Mouse (Mus musculus): ENCODE measurements at regions not wholly inside any gene's neighbourhood (a gene's known extent, or its start where the extent isn't known, plus 50 kb on each side); places are given as distances from the start of the nearest gene placed in this dataset.

DNA sequence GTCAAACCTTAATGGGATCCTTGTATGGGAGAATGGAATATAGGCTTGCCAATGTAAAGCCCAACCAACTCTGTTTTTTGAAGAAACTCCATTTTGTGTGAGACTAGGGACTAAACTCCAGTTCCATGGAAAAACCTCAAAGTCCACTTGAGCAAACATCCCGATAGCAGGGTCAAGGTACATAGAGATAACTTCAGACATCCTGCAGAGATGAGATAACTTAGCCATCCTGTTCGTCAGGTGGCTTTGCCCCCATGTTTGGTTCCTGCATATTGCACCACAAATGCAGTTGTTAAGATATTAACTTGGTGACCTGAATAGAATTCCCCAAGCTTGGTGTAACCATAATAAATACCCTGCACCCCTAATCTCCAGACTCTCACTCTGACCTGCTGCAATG lies 154.5 kb upstream of the Dab2 start:
- DNase-seq (ENCODE audit: low spot score in 2 of 2) = no peak

DNA sequence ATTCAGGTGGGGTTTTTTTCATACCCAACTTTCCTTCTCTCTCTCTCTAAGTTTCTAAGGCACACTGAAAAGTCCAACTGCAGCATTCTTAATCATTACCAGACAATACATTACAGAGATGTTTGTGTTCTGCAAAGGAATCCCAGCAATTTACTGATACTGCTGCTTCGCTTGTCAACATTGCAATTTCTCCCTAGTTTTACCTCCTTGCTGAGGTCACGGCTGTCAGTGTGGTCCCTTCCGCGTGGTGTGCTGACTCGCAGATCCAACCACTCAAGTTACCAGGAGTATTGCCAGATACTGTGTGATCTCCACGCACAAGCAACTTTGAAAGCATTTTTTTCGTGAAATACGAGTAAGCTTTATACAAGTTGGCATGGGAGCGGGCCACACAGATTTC lies 144.9 kb upstream of the Dab2 start:
- DNase-seq (ENCODE audit: low spot score in 2 of 2) = no peak

DNA sequence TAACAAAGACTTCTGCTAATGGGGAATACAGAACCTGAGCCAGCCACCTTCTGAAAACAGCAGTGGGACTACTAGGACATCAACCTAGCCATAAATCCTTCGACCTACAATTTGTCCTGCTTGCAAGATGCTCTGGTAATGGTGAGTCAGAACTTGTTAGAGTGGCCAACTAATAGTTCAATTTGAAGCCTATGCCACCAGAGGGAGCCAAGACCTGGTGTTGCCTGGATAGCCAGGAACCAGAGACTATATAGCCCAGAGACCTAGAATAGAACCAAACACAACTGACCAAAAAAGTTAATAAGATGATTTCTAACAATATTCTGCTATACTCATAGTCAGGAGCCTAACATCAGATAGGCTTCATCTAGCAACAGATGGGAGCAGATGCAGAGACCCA lies 119.3 kb upstream of the Dab2 start:
- DNase-seq (ENCODE audit: low spot score in 2 of 2) = no peak

DNA sequence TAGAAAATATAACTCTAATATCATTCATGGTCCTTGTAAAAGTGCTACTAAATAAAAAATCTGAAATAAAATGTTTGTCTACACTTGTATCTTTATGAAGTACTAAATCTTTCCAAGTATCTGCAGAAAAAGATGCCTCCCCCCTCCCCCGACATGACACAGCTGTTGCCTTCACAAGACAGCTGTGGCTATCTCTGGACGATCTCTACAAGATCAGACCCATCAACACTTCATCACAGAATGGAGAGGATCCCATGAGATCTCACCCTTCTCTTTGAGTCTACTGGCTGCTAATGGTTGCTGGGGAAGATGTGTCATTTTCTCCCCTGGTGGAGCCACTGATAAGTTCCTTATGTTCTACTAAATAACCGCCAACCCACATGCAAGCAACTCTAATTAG lies 116.0 kb upstream of the Dab2 start:
- no peak for DNase-seq (ENCODE audit: low spot score in 2 of 2)

DNA sequence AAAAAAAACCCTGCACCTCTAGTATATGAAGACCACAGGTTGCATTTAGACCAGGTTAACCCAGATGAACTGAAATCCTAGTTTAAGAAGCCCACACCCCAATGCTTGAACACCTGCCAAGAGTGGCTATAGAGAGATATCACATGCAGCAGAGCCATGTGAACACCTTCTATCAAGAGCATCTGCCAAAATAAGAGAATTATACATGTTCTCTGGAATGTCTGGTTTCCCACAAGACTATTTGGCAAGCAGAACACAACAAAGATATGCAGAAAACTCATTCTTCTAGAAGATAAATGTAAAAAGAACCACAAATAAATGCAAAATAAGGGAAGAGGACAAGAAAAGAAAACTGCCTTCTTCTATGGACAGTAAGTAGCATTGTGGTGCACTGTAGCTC lies 107.7 kb upstream of the Dab2 start:
- no peak for DNase-seq (ENCODE audit: low spot score in 2 of 2)

DNA sequence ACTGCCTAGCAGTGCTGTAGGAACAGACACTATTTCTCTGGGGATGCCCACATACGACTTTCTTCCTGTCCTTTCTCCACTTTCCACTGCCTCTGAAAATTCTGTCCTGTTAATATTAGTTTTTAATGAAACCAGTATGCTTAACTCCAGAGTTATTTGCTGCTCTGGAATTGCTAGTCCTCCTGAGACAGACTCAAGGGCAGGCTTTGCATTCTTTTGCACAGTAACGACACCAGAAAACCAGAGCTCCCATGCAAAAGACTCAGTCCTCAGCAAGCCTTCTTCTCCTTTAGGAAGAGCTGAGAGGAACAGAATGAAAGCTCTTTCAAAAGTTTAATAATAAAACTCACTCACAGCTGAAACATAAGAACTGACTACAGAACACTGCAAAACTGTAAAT lies 92.3 kb upstream of the Dab2 start:
- DNase-seq (ENCODE audit: low spot score in 2 of 2) = no peak

DNA sequence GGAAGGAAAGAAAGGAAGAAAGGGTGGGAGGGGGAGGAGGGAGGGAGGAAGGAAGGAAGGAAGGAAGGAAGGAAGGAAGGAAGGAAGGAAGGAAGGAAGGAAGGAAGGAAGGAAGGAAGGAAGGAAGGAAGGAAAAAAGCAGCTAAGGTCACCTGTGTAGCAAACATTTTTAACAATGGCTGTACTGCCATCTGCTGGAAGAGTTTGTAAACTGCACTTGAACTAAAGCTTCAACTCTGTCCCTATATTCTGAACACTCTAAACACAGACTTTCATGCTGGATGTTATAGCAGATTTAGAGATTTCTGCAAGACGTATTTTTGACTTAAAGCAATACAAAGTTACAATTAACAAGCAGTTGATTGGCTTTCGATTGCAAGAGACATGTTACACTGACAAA lies 90.3 kb upstream of the Dab2 start:
- DNase-seq (ENCODE audit: low spot score in 2 of 2) = peak; percentile 18 to 54

DNA sequence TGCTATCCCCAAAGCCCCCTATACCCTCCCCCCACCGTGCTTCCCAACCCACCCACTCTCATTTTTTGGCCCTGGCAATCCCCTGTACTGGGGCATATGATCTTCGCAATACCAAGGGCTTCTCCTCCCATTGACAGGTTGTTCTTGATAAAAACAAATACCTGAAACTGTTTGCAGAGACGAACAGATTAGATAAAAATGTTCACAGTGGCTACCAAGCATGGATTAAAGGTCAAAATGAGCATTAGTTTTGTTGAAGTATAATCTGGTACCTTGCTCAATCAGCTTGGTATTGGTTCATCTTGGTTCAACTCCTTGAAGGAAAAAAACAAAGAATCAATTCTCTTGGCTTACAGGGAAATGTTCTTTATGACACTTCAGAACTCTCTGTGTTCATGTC lies 81.5 kb upstream of the Dab2 start:
- no peak for DNase-seq (ENCODE audit: low spot score in 2 of 2)

DNA sequence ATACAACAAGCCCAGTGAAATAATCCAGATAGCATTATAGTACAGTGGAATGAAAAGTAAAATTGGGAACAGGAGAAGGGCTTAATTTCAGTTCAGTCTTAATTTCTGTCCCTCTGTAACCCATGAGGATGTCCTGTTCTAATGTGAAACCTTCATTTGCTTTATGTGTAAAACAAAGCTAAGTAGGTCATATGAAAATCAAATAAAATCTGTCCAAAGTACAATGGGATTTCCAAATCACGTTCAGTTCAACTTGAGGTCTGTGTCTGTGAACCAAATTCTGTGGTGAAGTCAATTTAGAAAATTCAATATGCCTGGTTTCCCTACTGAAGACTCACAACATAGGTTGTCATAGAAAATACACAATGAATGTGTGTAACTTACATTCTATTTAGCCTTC lies 74.4 kb upstream of the Dab2 start:
- DNase-seq (ENCODE audit: low spot score in 2 of 2) = no peak

DNA sequence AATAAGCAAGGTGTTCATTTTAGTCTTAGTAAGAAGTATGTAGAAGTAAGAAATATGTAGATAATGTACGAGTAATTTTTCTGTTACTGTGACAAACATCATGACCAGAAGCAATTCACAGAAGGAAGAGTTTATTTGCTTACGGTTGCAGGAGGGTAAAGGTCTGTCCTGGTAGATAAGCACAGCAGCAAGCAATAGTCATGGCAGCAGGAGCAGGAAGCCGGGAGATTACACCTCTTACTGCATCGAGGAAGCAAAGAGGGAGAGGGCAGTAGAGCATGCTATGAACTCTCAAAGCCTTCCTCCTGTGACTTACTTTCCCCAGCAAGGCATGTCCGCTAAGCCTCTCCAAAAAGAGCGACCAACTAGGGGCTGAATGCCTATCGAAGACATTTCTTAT lies 69.0 kb upstream of the Dab2 start:
- no peak for DNase-seq (ENCODE audit: low spot score in 2 of 2)

DNA sequence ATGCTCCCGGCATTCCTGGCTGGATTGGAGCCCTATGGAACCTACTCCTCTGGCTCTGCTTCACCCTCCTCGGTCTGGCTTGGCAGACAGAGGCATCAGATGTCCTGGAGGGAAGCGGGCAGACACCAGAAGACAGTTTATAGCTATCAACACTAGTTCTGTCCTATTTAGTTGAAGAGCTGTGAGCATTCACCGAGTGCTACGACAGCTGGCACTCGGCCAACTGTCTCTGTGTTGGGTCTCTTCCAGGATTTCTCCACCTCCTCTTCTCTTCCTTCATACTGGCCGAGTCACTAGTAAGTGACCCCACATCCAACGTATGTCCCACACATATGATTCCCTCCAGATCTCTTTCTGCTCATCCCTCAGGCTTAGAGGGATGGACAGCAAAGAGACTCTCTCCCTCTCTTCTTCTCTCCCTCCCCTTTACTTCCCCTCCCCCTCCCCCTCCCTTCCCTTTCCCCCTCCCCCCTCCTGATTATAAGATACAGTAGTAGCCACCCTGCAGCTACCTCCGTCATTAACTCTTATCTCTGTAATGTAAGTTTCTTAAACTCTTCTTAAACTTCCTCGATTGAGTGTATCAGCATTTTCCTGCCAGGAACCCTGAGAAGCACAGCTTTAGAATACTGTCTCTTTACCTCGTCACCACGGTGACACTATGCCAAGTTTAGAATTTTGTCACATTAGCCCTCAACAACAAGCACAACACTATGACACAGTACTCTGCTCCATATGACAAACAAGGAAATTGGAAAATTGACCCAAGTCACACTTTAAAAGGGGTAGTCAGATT lies 68.1 kb upstream of the Dab2 start:
- peak in 1 of 2 experiments; percentile 4 for DNase-seq (ENCODE audit: low spot score in 2 of 2)

DNA sequence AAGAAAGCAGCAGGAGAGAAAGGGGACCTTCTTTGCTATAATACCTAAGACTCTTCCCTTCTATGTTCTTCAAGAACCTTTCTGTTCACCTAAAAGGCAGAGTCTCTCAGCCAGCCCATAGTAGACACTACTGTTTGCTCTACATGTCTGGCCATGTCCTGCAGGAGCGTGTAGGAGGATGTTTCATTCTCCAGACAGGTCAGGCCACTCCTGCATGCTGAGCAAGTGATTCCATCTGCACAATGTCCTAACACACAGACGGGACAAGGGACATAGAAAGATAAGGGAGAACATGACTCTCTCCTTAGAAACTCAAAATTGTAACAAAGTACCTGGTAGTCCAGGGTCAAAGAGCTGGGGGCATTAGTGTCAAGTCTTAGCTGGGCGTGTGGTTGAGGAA lies 66.0 kb upstream of the Dab2 start:
- DNase-seq (ENCODE audit: low spot score in 2 of 2) = no peak

DNA sequence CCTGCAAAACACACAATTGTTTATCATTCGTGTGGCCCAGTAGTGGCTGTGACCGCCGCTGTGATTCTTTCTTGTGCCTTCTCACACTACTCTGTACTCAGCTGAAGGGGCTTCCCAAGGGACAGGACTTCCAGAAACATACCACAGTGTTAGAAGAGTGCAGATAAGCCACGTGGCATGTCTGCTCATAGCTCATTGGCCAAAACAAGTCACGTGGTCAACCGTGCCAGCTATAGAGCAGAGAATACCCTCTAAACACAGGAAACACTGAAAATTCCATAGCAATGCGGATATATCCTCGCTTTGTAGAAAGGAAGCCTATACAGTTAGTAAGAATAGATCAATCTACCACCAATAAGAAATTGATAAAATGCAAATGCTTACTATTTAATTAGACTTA lies 63.0 kb upstream of the Dab2 start:
- DNase-seq (ENCODE audit: low spot score in 2 of 2) = no peak

DNA sequence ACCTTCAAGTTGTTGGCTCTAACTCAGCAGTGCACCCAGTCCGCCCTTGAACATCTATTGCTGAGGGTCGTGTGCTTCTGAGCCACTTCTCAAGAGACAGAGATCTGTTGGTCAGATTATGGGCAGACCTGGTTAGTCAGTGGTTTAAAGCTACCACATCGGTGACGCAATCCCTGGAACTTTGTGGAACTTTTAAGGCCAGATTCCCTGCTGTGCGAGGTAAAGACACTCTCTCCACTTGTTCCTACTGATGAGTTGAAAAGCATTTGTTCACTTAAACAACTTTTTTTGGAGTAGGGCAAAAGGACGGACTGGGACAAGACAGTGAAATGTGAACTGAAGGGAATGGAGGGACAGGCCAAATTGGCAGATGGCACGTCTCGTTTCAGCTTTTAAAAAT lies 61.9 kb upstream of the Dab2 start:
- DNase-seq (ENCODE audit: low spot score in 2 of 2) = no peak

DNA sequence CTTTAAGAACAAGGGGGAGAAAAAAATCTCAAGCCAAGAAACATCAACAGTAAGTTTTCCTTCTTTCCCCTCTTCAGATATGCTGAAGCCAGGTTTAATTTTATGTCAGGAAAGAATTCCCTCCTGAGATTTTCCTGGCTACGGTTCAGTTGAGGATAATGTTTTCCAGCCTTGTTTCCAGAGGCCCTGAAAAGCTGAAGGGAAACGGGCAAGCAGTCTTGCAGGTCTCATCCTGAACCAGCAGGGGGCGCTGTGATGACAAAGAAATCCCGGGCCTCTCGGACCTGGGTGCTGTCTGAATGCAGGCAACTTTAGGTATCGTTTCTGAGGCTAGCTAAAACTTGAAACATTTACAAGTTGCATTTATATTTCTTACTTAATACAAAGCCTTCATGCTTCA lies 61.5 kb upstream of the Dab2 start:
- peak; percentile 82 to 84 for DNase-seq (ENCODE audit: low spot score in 2 of 2)

DNA sequence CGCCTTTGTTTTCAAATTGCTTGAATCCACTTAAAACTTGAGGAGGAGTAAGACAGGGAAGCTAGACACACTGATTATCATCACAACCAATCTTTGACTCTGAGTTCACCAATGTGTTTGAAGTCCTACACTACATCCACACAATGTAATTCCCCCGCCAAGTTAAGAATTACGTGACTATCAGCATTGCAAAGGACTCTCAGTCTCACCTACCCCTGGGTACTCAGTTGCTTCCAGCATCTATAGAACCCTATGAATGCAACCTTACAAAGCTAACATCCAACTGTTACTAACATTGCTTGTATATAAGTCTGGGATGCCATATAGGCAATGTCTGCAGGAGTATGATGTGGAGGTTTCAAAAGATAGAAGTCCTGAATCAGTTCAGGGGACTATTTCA lies 60.8 kb upstream of the Dab2 start:
- no peak for DNase-seq (ENCODE audit: low spot score in 2 of 2)

DNA sequence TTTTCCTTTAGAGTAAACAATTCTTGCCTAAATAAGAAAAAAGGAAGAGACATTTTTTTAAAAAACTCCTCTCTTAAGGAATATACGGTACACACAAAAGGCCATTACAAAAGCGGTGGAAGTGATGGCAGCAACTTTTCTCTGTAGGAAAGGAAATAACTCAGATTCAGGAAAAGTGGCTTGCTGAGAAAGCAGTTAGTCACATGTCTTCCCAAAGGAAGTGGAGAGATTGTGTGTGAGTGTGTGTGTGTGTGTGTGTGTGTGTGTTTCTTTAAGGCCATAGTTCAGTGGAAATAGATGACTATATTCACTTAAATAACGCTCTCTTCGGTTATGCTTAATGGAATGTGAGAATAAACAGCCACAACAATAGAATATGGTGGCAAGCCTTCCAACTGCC lies 57.5 kb upstream of the Dab2 start:
- DNase-seq (ENCODE audit: low spot score in 2 of 2) = no peak

DNA sequence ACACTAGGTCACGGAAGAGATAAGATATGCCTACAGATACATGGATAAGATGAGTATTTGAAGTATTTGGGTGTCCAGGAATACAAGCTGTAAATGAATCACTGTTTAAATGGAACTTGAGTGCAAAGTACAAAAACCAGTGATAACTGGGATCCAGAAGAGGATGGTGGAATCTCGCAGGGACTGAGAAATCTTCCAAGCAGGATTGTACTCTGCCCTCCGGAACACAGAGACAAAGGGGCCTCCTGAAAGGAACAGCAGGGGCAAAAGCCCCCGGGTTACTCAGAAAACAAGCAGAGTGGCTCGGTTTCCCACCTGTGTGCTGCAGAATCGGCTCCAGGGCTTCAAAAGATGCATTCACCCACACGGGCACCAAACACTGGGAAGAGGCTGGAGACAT lies 55.2 kb upstream of the Dab2 start:
- DNase-seq (ENCODE audit: low spot score in 2 of 2) = no peak

DNA sequence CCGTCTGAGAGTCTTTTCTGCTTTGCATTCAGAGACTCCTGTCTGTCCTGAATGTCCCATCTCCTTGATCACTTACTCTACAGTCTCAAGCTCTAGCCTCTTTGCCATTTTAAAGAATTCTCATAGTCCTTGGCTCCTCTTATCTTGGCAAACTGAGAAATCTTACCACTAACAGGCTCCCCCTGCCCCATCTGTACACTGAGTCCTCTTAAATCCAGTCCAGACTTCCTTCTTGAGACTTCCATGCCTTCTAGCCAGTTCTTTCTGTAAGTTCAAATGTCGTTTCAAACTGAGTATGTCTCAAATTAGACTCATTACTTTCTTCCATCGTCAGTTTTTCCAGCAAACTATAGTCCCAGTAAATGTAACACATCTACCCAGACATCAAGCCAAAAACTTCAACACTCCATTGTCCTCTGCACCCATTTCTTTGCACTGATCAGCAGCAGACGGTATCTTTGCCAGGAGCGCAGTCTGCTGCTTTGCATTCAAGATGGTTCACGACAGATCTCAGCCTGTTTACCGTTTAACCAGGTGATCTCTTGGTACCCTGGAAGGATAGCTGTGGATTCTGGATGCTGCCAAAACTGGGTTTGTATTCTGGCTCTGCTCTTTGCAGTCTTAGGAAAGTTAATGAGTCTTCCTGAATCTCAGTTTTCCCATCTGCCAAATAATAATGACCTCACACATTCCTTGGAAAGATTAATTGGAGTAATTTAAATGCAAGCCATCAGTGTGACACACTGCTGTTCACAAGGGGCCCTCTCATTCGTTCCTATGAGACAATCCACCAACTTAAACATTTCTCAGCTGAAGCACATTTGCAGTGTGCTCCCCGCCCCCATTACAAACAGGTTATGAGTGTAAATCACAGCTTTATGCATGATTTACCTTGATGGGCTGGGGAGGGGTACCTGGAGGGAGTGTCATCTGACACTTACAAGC lies 53.4 kb upstream of the Dab2 start:
- DNase-seq (ENCODE audit: low spot score in 2 of 2) = no peak

DNA sequence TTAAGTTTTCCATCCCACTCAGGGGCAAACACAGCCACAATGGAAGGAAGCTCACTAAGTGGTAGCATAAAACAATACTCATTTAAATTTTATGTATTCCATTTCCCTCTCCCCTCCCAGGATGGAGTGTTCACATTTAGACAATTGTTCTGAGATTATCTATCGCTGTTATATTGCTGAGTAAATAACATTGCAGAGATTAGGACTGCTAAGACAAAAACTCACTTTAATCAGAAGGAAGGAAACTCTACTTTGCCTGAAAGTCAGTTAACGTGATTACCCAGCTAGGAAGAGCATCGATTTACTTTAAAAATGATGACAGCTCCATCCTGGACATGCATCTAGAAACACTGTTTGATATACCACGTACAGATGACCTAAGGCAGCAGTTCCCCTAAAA lies 51.1 kb upstream of the Dab2 start:
- no peak for DNase-seq (ENCODE audit: low spot score in 2 of 2)

Data from left cerebral cortex, adult 18-20 months (tissue).